Mouse (Mus musculus) kidney, postnatal 4 days (tissue): ENCODE results near the gene Cmtr2.

Experiments used
- DNase-seq, 2 experiments: peaks; one replicate each; pipeline ENCODE4 v3.0.0; 2021; ENCODE audit warnings: mixed read lengths in 2 of 2

The Cmtr2 gene

DNA sequence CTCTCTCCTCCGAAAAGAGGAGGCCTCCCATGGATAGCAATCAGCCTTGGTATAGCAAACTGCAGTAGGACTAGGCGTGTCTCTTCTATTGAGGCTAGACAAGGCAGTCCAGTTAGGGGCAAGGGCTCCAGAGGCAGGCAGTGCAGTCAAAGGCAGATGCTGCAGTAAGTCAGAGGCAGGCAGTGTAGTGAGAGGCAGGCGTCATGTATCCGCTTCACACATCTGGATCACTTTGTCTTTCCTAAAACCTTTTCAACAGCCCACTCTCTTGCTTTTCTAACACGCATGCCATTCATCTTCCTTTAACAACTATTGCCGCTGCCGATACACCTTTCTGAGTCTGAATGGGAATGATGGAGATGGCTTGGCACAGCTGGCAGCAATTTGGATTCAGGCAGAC is at the start of gene Cmtr2:
Gene Cmtr2 (plus strand): TSS at position 301 of the 400 bp plus-strand sequence.
- DNase-seq: no peak

DNA sequence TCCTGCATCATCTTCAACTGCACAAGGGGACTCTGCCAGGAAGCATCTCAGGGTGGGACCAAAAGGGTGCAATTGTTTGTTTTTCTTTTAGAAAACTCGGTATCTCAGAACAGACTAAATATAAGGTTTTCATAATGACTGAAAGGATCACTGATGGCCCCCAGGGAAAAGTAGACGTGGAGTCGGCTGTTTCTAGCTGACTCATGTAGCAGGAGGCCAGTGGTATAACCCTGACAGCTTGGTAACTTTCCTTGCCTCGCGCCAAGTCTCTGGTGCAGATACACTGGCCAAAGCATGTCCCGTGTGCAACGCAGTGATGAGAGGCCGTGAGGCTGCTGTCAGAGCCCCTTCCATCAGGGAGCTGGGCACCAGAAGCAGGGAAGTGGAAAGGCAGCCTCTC is 49.2 kb upstream of the Cmtr2 start:
- no peak for DNase-seq

DNA sequence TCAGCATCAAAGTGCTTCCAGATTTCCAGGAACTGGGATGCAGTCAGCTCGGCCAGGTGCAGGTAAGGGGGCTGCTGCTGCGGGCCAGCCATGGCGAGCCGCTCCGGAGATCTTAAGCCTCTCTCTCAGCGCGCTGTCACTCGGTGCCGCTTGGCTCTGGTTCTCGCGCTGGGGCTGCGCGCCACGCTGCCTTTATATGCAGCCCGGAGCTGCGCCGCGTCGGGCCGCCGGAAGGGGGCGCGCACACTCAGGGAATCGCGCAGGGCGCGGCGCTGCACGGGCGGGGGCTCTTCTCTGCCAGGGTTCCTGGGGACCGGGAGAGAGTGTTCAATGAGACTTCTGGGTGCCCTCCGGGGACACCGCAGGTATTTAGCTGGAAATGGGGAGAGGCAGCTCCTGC is 47.4 kb upstream of the Cmtr2 start, which contains the start of gene Calb2:
Gene Calb2 (minus strand): TSS at position 165 of the 400 bp plus-strand sequence.
- DNase-seq: peak; percentile 78 to 82

DNA sequence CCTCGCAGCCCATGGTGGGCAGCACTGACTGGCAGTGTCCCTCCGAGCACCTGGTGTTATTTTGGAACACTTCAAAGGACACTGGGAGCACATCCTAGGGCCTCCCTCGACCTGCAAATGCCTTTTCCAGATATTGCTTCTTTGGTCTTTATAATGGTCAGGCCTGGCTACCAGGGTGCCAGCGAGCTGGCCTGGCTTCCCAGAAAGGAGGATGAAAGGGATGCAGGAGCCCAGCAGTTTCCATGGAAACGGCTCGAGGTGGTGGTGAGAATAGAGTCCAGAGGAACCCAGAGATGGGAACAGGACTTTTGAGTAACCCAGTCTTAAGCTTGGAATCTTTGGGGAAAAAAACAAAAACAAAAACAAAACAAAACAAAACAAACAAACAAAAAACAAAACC is 43.3 kb upstream of the Cmtr2 start:
- no peak for DNase-seq

DNA sequence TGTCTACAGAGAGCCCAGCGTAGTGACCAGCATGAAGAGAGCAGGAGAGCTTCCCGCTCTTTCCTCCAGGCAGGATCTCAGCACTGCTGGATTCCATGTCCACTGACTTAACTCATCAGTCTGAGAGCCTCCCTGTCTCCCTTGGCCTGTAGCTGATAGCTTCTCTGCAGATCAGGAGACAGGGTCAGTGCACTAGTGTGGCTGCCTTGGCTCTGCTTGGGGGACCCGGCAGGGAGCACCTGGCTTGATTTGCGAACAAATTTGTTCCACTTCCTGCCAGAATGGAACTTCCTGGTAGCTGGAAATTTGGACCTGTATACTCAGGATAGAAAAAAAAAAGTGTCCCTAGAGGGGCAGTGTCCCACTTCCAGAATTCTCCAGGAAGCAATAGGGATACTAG is 40.6 kb upstream of the Cmtr2 start:
- no peak for DNase-seq

DNA sequence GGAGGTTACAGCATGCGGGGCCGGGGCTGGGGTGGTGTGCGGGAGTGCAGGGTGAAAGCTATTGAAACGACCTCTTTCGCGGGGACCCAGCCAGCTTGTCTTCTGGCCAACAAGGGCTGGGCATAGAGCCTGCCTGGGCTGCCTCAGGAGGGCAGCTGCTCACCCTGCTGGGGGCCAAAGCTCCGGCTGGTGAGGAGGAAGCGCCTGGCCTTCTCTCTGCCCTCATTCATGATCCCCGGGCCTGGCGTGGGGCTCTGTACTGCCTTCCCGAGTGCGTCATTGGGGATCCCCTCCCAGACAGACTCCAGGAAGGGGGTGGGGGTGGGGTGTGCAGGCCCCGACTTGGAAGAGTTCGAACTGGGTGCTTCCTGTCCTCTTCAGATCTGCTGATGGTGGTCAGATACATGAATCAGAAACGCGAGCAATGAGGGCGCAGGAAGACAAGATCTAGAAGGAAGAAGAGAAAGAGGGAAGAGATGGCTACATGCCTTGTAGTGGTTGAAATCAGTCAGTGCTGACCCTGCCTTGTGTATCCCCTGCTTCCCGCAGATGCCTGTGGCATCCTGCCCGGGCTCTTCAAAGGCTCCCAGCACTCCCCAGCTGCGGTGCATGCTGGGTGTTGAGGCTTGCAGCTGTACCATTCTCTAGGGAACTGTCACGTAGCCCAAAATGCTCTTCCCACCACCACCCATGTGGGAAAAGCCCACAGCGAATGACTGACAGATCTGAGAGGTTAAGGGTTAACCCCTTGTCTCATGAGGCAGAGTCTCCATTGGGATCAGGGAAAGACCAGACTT is 37.9 kb upstream of the Cmtr2 start:
- DNase-seq: peak; percentile 21 to 43

DNA sequence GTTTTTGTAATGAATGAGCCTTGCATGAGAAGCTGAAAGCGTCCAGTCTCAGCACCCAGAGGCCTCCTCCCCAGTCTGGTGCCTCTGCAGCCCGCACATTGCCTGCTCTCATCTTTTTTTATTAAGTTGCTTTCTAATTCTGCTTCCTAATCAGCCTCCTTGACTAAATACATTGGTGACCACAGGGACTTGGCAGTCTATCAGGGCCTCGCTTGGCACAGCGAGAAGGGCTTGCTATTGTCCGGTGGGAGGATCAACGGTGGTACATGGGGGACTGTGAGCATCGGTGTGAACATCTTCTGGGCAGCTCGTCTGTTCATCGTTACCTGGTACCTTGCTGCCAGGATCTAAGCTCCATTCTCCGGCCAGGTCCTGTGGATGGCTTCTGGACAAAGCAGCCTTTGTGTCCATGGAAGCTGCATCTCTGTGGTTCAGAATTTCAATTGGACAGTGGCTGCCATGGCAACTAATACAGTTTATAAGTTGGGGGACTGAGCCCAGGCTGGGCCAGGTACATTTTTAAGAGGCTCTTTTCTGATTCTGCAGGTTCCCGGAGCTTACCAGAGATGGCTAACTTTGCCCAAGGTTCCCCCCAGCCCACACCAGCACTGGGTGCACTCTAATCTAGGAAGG is 32.6 kb upstream of the Cmtr2 start:
- no peak for DNase-seq

DNA sequence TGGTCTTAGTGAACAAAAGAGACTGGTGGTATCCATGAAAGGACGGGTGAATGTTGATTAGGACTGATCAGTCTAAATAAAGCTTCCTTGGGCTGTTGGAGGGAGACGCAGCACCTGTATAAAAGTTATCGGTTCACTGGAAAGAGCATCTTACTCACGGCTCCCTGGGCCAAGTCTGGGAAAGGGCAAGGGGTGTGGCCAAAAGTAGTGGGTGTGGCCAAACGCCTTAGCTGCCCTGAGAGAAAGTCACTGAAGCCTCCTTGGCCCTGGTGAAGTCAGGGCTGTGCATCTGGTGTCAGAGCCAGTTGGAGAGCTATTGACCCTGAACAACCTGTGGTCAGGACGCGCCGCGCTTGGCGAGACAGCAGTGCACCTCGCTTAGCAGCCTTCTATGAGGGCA is 31.7 kb upstream of the Cmtr2 start:
- peak; percentile 27 to 31 for DNase-seq

DNA sequence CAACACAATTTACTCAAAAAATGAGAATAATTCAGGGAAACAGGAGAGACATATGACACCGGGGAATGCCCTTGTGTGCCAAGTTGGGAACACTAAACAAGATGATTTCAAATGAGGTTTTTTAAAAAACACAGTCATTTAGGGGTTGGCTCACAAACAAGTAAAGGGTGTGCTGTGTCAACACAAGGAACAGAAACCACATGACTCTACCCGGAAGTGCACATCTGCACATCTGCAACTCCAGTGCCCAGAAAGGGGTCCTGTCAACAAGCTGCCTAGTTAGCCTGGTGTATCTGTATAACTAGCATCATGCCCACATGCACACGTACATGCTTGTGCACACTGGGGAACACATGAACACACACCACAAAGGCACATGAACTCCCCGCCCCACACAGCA is 29.9 kb upstream of the Cmtr2 start:
- no peak for DNase-seq

DNA sequence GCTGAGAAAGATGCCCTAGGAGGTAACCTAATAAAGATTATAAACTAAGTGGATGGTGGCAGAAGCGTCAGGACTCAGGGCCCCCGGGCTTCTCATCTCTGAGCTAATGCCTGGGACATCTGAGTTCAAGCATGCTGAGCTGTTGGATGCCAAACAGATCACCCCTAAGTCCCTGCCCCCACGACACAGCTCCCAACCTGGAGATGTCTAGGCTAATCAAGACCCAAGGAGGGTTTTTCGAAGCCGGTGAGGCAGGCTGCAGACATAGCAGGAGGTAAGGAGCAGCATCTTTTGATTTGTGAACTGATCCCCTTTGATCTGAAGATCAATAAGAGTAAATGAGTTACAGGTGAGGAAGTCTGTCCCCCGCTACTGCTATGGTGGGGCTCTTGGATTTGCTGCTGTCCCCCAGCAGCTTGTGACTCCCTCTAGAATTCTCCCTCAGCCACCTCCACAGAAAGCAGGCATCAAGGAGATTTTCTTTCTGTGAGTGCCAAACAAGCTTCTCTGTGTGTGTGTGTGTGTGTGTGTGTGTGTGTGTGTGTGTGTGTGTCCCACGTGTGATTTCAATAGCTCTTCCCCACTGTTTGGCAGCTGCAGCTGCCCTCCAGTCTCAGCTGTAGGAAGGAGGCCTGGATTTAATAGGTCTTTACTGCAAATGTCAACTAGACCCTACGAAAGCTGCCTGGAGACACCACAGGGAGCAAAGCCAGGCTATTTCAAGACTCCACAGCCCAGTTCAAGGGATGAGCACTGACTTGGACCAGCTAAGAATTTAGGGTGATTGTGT is 26.3 kb upstream of the Cmtr2 start:
- DNase-seq: no peak

DNA sequence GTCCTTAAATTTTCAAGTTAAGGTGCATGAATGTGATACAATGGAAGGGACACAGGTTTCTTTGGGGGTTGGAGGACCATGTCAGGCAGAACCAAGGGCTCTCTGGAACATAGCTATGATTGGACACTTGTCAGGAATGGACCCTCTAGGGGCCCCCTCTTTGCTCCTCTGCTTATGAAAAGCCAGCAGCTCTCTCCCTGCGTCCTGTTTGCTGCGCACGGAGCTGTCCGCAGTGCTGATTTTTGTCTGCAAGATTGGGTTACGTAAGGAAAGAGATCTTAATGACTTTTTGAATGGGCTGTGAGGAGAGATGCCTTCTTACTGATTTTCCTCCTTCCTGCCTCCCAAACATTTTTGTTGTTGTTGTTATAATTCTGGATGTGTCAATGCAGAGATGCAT is 18.8 kb upstream of the Cmtr2 start:
- peak; percentile 88 to 89 for DNase-seq

DNA sequence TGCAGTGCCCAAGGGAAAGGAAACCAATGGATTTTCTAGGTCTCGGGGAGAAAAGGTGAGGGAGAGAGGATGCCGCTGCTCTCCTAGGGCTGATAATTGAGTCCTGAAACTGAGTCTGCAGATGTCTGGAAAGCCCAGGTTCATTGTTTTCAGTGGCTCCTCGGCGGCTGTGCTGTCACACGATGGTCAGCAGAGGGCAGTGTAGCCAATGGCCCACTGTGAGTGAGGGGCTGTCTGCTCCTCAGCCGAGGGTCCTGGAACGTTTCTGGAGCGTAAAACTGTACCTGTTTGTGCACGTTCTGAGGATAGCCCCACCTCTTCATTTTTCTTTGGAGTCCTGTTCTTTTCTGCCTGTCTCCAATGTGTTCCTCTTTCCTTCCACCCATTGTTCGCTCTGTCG is 13.7 kb upstream of the Cmtr2 start:
- DNase-seq: peak; percentile 28 to 45

DNA sequence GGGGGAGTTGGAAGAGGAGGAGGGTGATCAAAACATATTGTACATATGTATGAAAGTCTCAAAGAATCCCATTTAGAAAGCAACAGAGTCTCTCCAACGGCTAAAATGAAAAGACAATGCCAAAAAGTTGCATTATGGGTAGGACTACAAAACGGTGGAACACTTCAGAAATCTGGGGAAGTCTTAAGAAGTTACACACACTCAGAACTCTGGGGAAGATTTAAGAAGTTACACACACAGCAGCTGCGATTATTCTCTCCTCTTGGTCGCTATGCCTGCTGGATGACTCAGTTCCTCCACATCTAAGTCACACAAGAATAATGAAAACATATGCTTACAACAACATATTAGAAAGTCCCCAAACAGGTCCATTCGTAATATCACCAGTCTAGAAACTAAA is 788 bp downstream of the Cmtr2 start:
- no peak for DNase-seq

DNA sequence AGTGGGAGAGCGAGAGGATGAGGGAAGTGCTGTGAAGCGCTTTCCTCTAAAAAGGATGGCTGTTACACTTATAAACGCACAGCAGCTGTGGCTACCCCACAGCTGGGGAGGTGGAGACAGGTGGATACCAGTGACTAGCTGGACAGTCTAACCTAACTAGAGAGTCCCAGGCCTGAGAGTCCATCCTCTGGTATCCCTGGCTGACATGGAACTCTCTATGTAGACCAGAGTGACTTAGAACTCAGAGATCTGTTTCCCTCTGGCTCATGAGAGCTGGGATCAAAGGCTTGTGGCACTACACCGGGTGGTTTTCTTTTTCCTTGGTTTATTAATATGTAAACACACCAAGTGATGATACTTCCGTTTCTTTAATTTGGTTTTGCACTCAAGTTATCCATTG is 1.7 kb downstream of the Cmtr2 start:
- DNase-seq: peak in 1 of 2 experiments; percentile 6

DNA sequence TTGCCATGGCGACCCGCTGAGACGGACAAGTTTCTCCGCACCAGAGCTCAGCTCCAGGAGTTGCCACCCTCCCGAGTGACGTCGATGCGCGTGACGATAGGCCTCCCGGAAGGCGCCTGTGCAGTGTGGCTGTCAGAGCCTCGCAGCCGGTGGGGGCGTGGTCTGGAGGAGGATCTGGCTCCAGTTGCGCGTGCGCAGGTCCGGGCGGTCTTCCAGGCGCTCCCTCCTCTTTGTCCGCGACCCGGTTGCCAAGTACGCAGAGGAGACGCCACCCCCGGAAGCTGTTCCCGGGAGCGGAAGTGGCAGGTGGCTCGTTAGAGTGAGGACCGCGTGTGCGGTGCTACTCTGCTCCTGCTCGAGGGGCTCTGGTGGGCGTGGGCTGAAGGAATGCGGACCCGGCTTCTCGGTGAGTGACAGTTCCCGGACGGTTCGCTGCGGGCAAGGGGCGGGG is 2.2 kb downstream of the Cmtr2 start:
- DNase-seq: peak; percentile 100

DNA sequence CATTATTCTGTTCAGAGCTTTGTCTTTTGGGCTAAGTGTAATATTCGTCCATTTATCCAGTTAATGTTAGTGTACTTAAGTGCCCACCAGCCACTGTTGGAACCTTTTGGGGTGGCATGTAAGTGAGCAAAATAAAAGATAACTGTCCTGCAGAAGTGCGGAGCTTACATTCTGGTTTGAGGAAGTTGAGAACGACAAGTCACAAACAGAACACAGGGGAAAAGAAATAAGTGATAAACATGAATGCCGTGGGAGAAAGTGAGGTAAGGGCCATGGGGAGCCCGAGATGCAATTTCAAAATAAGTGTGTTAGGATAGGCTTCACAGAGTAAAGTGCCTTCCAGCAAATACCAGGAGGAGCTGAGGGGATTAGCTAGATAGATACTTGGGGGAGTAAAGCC is 3.0 kb downstream of the Cmtr2 start:
- no peak for DNase-seq

DNA sequence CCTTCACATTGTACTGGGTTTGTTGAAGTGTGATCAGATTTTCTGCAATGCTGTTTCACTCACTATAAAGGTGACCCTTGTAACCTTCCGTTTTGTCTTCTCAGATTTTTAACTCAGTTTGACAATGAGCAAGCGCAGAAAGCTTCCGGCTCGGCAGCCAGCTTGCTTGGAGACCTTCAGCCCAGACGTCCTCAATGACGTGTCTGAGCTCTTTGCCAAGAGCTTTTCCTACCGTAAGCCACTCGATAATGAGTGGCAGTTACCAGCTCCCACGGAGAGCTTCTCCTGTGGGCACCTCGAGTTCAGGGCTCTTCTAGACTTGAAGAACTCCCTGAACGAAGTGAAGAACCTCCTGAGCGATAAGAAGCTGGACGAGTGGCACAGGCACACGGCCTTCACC is 5.5 kb downstream of the Cmtr2 start:
- no peak for DNase-seq

DNA sequence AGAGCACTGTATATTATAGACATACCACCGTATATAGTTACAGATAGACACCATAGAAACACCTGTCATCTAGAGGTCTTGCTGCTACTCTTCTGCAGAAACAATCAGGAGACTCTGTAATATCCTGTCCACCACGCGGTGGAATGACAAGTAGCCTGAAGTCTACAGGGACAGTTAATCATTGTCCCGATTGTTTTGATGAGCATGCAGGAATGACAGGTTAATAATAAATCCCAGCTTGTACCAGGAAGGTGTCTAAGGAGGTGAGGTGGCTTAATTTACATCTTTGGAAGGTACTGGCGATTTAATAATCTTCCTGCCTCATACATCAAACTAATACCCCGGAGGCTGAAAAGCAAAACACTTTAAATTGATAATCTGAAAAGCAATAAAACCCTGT is 15.3 kb downstream of the Cmtr2 start:
- DNase-seq: peak in 1 of 2 experiments; percentile 12

DNA sequence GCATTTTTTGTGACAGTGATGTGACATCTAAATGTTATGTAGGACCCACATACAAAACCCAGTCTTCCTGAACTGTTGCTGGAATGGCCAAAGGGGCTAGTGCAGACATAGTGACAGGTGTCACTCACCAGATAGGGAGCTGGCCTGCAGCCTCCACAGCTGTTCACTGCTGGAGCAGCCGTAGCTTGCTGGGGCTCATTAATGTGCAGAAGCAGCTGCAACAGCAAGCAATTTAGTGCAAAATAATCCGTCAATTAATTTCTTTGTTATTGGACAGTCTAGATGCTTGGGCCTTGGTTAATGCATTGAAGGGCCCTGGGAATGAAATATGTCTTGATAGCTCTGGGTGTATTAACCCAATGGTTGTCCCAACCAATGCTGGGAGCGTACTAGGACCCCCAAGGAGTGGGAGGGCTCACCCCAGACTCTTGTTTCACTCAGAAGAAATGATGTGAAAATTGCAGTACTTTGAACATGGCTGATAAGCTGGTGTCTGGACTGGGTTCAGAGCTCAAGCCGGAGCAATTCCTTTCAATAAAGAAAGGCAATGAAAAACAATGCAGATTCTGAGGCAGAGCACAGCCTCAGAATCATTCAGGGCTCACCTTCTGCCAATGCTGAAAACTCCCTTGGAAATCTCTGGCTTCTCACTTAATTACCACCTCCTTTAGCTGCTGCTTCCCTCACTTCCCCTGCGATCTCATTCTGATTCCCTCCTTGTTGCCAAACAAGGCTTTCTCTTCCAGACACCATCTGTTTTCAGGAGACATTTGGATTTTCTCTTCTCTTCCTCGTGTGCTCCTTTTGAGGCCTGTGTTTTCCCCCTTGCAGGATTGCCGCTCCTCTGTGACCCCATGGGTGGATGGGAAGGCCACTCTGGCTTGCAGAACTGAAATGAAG is 27.1 kb downstream of the Cmtr2 start:
- no peak for DNase-seq

DNA sequence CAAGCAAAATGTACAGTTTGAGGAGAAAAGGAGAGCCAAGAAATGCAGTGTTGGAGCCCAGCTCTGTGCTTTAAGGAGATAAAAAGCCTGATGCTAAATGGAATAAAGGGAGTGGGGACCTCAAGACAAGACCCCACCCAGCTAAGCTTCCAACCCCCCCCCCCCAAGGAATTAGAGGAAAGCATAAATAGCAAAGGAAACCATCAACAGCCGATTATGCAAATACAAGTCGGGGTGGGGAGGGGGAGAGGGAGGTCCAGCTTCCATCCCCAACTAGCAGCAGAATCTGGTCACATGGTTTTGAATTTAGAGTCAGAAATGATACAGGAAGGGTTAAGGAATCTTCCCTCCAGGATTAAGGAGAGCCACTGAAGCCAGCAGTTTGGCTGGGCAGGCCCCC is 29.1 kb downstream of the Cmtr2 start:
- DNase-seq: no peak

DNA sequence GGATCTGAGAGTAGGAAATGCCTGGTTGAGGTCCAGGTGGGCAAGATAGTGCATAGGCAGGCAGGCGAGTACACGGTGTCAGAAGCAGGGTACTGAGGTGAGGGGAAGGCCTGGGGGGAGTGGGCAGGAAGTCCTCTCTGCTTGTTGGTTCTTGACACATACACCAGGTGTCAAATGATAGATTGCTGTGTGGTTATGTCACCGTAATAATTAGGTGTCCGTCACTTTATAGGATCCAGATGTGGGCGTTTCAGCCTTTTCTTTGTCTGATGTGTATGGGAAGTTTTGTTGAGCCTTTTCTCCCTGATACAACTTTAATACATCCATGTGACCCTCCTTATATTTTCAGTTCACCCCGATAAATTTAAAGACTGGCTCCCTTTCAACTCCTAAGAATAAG is 31.8 kb downstream of the Cmtr2 start:
- no peak for DNase-seq

DNA sequence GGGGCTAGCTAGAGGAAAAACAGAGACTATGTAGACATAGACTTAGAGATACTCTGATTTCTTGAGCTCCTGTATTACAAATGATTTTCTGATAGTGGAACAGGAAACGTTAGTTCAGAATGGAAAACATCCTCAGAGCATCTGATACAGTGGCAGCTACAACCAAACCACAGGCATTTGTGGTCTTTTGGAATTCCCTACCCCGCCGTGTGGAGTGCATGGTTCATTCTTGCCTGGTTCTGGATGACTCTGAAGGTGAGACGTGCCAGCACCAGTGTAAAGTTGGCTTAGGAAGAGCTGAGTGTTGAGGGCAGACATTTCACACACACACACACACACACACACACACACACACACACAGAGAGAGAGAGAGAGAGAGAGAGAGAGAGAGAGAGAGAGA is 38.5 kb downstream of the Cmtr2 start:
- DNase-seq: no peak
